8 mouse cellular contexts compared by ENCODE assay signal in genomic region chr8:8661103-8661758, GRCm38 (mm10). TPM values are rescaled to one million over a fixed set of nuclear protein-coding genes. Genes with fewer than 3 reads are reported as not detected.
A peak's percentile ranks its signal among the peaks of the same experiment; 100 is the strongest.
DNase-seq lines count a peak whose midpoint lies in the region; ATAC-seq lines count a peak whose summit lies in the region.

Gene Efnb2 (minus strand): TSS chr8:8661242.

- peaks cover 22% of the 10 kb centered on the region for H3K36me3 ChIP-seq in intestine, embryonic 14.5 days (ENCODE audit: control insufficient read depth, insufficient read depth, low read length)

- no peaks in the 10 kb centered on the region for H3K9me3 ChIP-seq in intestine, embryonic 14.5 days (ENCODE audit: control insufficient read depth, low read length)

- WGBS in intestine, embryonic 14.5 days: under 1% methylated on average over 66 of the region's 70 CpGs

- H3K27ac ChIP-seq in intestine, embryonic 14.5 days (ENCODE audit: low read depth): peak within 1 kb of the TSS; percentile 77

- no peaks in the 10 kb centered on the region for H3K27me3 ChIP-seq in intestine, embryonic 14.5 days (replicated peaks; ENCODE audit: control insufficient read depth, insufficient read depth, low read length)

- intact Hi-C loops in gastrocnemius, postnatal 36 days (cut with DNase I): loop anchor here (5.0 to 10.0 kb wide), 2 partner anchors 331 to 514 kb away; no protein-coding TSS in a partner anchor
- intact Hi-C loops in left cerebral cortex, postnatal 10 days (cut with DNase I): loop anchor here (2.0 kb wide), 1 partner anchor 332 kb away; no protein-coding TSS in a partner anchor

- peaks cover 8% of the 10 kb centered on the region; the same call in 1 of the 2 replicates for H3K4me1 ChIP-seq in intestine, embryonic 14.5 days (replicated peaks; ENCODE audit: control insufficient read depth, insufficient read depth, low read length)

- DNase-seq in adrenal gland, adult 8-10 months: peak; percentile 91
- DNase-seq in embryo, embryonic 11.5 days (ENCODE audit: low read depth, low spot score): peak; percentile 90
- DNase-seq in gastrocnemius, postnatal 36 days: peak; percentile 92 to 95
- peak; percentile 99 for DNase-seq in intestine, embryonic 14.5 days (ENCODE audit: low spot score)
- DNase-seq in left cerebral cortex, postnatal 10 days (ENCODE audit: extremely low spot score in 1 of 2, low spot score in 2 of 2): peak; percentile 94 to 97
- DNase-seq in right cerebral cortex, postnatal 10 days (ENCODE audit: low spot score in 2 of 2): peak; percentile 98
- peak; percentile 97 for DNase-seq in urinary bladder, postnatal 14 days (ENCODE audit: low spot score)

- peak within 1 kb of the TSS; percentile 85 for H3K9ac ChIP-seq in intestine, embryonic 14.5 days (ENCODE audit: low read length)

- ATAC-seq in intestine, embryonic 14.5 days (replicated peaks; ENCODE audit: low FRiP score, low TSS enrichment, low read depth): peak; percentile 92
- peak; percentile 79 for ATAC-seq in megakaryocyte progenitor cell, adult 5-6 weeks (replicated peaks; ENCODE audit: poor library complexity)

- peak within 1 kb of the TSS; percentile 53 for H3K4me2 ChIP-seq in intestine, embryonic 14.5 days (ENCODE audit: low read length)

- H3K4me3 ChIP-seq in intestine, embryonic 14.5 days (ENCODE audit: low read depth, low read length): peak within 1 kb of the TSS; percentile 75

RNA-seq across cellular contexts. Expression of gene Efnb2, which starts in this region (rescaled TPM):
- 10 to 100 TPM; 10.4 to 25.9 (median 21.3) TPM for total RNA-seq in adrenal gland, adult 8-10 months (2022)
- 1 to 10 TPM; 5.7 to 7.0 TPM for total RNA-seq in gastrocnemius, postnatal 36 days (2021)
- 18.8 and 19.1 TPM in 2 replicates for polyA plus RNA-seq in intestine, embryonic 14.5 days (2014; fragmentation: Nextera tagmentation; extraction: Ambion mirVana)
- total RNA-seq in left cerebral cortex, postnatal 10 days (2021): 10 to 100 TPM; 85.8 to 98.4 TPM
- 0.15 and 0.35 TPM in 2 replicates for total RNA-seq in megakaryocyte progenitor cell, adult 5-6 weeks (2015)
- 0.24 and 0.50 TPM in 2 replicates for total RNA-seq in megakaryocyte progenitor cell, adult 5-6 weeks (2017)

Comparison
In these comparisons a context has a peak if more than half of its experiments do, and no peak if none do; other contexts are left out.
1. Peak in every context shown above with its lines: DNase-seq, ATAC-seq, H3K4me3 ChIP-seq and H3K27ac ChIP-seq.
2. RNA of gene Efnb2 (total RNA-seq): 85.8 to 98.4 TPM in left cerebral cortex, postnatal 10 days, 10.4 to 25.9 TPM in adrenal gland, adult 8-10 months and 5.7 to 7.0 TPM in gastrocnemius, postnatal 36 days; 0.15 to 0.50 TPM in megakaryocyte progenitor cell, adult 5-6 weeks; every median in the first group is over 4 times any median in the second.
3. Peak in ATAC-seq in megakaryocyte progenitor cell, adult 5-6 weeks; RNA of the gene not detected or under 1 TPM.